Mouse (Mus musculus): ENCODE measurements at regions not wholly inside any gene's neighbourhood (a gene's known extent, or its start where the extent isn't known, plus 50 kb on each side); places are given as distances from the start of the nearest gene placed in this dataset.

DNA sequence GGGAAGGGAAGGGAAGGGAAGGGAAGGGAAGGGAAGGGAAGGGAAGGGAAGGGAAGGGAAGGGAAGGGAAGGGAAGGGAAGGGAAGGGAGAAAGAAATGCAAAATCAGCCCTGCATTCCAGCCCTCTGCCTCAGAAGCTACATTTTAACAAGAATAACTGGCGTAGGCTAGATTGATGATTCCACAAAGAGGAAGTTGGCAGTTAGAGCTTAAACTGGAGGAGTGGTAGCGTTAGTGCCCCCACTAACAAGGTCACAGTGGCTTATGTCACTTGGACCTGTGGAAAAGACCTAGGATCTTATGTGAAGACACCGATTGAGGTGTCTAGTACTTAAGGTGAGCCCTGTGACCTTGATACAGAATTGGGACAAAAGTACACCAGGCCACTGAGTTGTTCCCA lies 51.0 kb upstream of the Abca1 start:
- TF ChIP-seq CTCF (IDR thresholded peaks at IDR 0.05; ENCODE audit: insufficient read depth, low read length) (no peak), POLR2A (IDR thresholded peaks at IDR 0.05; ENCODE audit: borderline replicate concordance, extremely low read depth, low read depth, low read length) (no peak)
